Mouse (Mus musculus): ENCODE measurements at regions not wholly inside any gene's neighbourhood (a gene's known extent, or its start where the extent isn't known, plus 50 kb on each side); places are given as distances from the start of the nearest gene placed in this dataset.

DNA sequence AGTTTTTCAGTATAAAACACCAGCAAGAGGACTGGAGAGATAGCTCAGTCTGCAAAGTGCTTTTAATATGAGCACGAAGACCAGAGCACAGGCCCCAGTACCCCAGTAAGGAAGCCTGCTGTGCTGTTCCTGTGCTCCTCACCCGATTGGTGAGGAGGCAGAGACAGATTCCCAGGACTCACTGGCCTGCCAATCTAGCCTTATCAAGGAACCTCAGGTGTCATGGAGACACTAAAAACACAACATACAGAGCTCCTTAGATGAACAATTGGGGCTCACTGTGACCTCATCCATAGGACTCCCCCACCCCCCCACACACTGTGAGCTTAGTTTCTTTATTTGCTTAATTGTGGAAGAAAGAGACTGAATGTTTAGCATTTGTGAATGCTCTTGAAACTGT is 355.4 kb upstream of the Marcks start:
- TF ChIP-seq CTCF (IDR thresholded peaks at IDR 0.05; ENCODE audit: borderline replicate concordance, extremely low read depth, insufficient read depth, insufficient read length) (no peak), POLR2A (IDR thresholded peaks at IDR 0.05; ENCODE audit: borderline replicate concordance, extremely low read depth, insufficient read depth, insufficient read length, poor library complexity, severe bottlenecking) (no peak)
- DNase-seq (ENCODE audit: low read depth) = peak; percentile 43

- no peak for TF ChIP-seq CTCF (IDR thresholded peaks at IDR 0.05; ENCODE audit: borderline replicate concordance, extremely low read depth, insufficient read depth, insufficient read length)
- no peak for TF ChIP-seq POLR2A (IDR thresholded peaks at IDR 0.05; ENCODE audit: borderline replicate concordance, extremely low read depth, insufficient read depth, insufficient read length, poor library complexity, severe bottlenecking)
- no peak for DNase-seq (ENCODE audit: low read depth)
Measured at GRCm38 (mm10) chr10:37484311-37485023, 345.7 kb upstream of the Marcks start.

- TF ChIP-seq POLR2A (IDR thresholded peaks at IDR 0.05; ENCODE audit: borderline replicate concordance, extremely low read depth, insufficient read depth, insufficient read length, poor library complexity, severe bottlenecking) = no peak
- no peak for TF ChIP-seq CTCF (IDR thresholded peaks at IDR 0.05; ENCODE audit: borderline replicate concordance, extremely low read depth, insufficient read depth, insufficient read length)
- peak; percentile 48 for DNase-seq (ENCODE audit: low read depth)
Measured at GRCm38 (mm10) chr10:37483521-37483920, 344.8 kb upstream of the Marcks start.

GRCm38 (mm10) chr10:37481879-37482278 is 343.2 kb upstream of the Marcks start:
- TF ChIP-seq CTCF (IDR thresholded peaks at IDR 0.05; ENCODE audit: borderline replicate concordance, extremely low read depth, insufficient read depth, insufficient read length) (no peak), POLR2A (IDR thresholded peaks at IDR 0.05; ENCODE audit: borderline replicate concordance, extremely low read depth, insufficient read depth, insufficient read length, poor library complexity, severe bottlenecking) (no peak)

GRCm38 (mm10) chr10:37480331-37480730 is 341.6 kb upstream of the Marcks start:
- no peak for TF ChIP-seq CTCF (IDR thresholded peaks at IDR 0.05; ENCODE audit: borderline replicate concordance, extremely low read depth, insufficient read depth, insufficient read length)
- TF ChIP-seq POLR2A (IDR thresholded peaks at IDR 0.05; ENCODE audit: borderline replicate concordance, extremely low read depth, insufficient read depth, insufficient read length, poor library complexity, severe bottlenecking) = no peak

More at GRCm38 (mm10) chr10:37481879-37482278, 343.2 kb upstream of the Marcks start:
- DNase-seq (ENCODE audit: low read depth) = no peak

GRCm38 (mm10) chr10:37478108-37478507 is 339.4 kb upstream of the Marcks start:
- no peak for DNase-seq (ENCODE audit: low read depth)
- TF ChIP-seq POLR2A (IDR thresholded peaks at IDR 0.05; ENCODE audit: borderline replicate concordance, extremely low read depth, insufficient read depth, insufficient read length, poor library complexity, severe bottlenecking) (no peak), CTCF (IDR thresholded peaks at IDR 0.05; ENCODE audit: borderline replicate concordance, extremely low read depth, insufficient read depth, insufficient read length) (no peak)

More at GRCm38 (mm10) chr10:37480331-37480730, 341.6 kb upstream of the Marcks start:
- DNase-seq (ENCODE audit: low read depth) = no peak

DNA sequence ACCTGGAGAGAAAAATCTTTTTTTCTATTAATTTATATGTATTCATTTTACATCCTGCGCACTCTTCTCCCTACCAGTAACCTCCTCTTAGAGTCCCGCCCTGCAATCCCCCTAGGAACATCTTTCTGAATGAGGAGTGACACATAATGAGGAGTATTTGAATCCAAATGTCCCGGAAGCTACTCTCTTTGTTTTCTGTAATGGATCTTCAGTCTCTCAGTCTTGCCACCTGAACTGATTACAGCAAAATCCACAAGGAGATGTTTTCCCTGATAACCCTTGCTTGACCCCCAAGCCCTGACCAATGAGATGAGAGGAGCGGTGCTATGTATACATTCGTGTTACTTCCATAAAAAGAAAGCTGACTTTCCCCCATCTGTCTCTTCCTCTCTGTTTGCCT is 334.4 kb upstream of the Marcks start:
- TF ChIP-seq CTCF (IDR thresholded peaks at IDR 0.05; ENCODE audit: borderline replicate concordance, extremely low read depth, insufficient read depth, insufficient read length) (no peak), POLR2A (IDR thresholded peaks at IDR 0.05; ENCODE audit: borderline replicate concordance, extremely low read depth, insufficient read depth, insufficient read length, poor library complexity, severe bottlenecking) (no peak)
- no peak for DNase-seq (ENCODE audit: low read depth)

GRCm38 (mm10) chr10:37457384-37457783 is 318.7 kb upstream of the Marcks start:
- TF ChIP-seq CTCF (IDR thresholded peaks at IDR 0.05; ENCODE audit: borderline replicate concordance, extremely low read depth, insufficient read depth, insufficient read length) (no peak), POLR2A (IDR thresholded peaks at IDR 0.05; ENCODE audit: borderline replicate concordance, extremely low read depth, insufficient read depth, insufficient read length, poor library complexity, severe bottlenecking) (no peak)
- peak; percentile 19 for DNase-seq (ENCODE audit: low read depth)

- TF ChIP-seq CTCF (IDR thresholded peaks at IDR 0.05; ENCODE audit: borderline replicate concordance, extremely low read depth, insufficient read depth, insufficient read length) (no peak), POLR2A (IDR thresholded peaks at IDR 0.05; ENCODE audit: borderline replicate concordance, extremely low read depth, insufficient read depth, insufficient read length, poor library complexity, severe bottlenecking) (no peak)
- no peak for DNase-seq (ENCODE audit: low read depth)
Measured at GRCm38 (mm10) chr10:37449894-37450293, 311.2 kb upstream of the Marcks start.

- DNase-seq (ENCODE audit: low read depth) = no peak
- TF ChIP-seq POLR2A (IDR thresholded peaks at IDR 0.05; ENCODE audit: borderline replicate concordance, extremely low read depth, insufficient read depth, insufficient read length, poor library complexity, severe bottlenecking) (no peak), CTCF (IDR thresholded peaks at IDR 0.05; ENCODE audit: borderline replicate concordance, extremely low read depth, insufficient read depth, insufficient read length) (no peak)
Measured at GRCm38 (mm10) chr10:37447333-37448204, 308.8 kb upstream of the Marcks start.

GRCm38 (mm10) chr10:37439863-37440613 is 301.3 kb upstream of the Marcks start:
- TF ChIP-seq POLR2A (IDR thresholded peaks at IDR 0.05; ENCODE audit: borderline replicate concordance, extremely low read depth, insufficient read depth, insufficient read length, poor library complexity, severe bottlenecking) = no peak
- TF ChIP-seq CTCF (IDR thresholded peaks at IDR 0.05; ENCODE audit: borderline replicate concordance, extremely low read depth, insufficient read depth, insufficient read length) = no peak
- peak; percentile 90 for DNase-seq (ENCODE audit: low read depth)
